Mouse (Mus musculus) bone marrow macrophage, adult 2 months (primary cell): ENCODE results near the gene Gm20532. TPM values are rescaled to one million over a fixed set of nuclear protein-coding genes. Genes with fewer than 3 reads are reported as not detected.

Source experiments
- H3K27ac ChIP-seq: 2 replicates; pipeline ENCODE4 v1.5.1; 2012; ENCODE audit warnings: low read depth, low read length; ENCODE audit not compliant: insufficient read depth
- H3K4me1 ChIP-seq: 2 replicates; pipeline ENCODE4 v1.6.1; 2012; ENCODE audit warnings: low read length; ENCODE audit not compliant: control insufficient read depth, insufficient read depth
- H3K4me3 ChIP-seq: 2 replicates; pipeline ENCODE4 v1.5.1; 2012; ENCODE audit warnings: mild to moderate bottlenecking, low read length, moderate library complexity; ENCODE audit not compliant: insufficient read depth
- CTCF ChIP-seq: IDR thresholded peaks from 2 replicates; pipeline ENCODE4 v1.5.1; 2012; ENCODE audit warnings: low read depth, mild to moderate bottlenecking, low read length, moderate library complexity
- POLR2A ChIP-seq: IDR thresholded peaks from 2 replicates; pipeline ENCODE4 v1.6.1; 2012; ENCODE audit warnings: mild to moderate bottlenecking, low read depth, low read length, borderline replicate concordance
- polyA plus RNA-seq: library from polyadenylated mRNA; stranded (reverse); fragments of >200 nt; gene quantifications from 2 replicates; pipeline ENCODE4 v1.2.4, GENCODE M21; 2012; ENCODE audit not compliant: missing spikeins, insufficient read depth, insufficient read length

Gene Gm20532
- polyA plus RNA-seq, 1 experiment = not detected

DNA sequence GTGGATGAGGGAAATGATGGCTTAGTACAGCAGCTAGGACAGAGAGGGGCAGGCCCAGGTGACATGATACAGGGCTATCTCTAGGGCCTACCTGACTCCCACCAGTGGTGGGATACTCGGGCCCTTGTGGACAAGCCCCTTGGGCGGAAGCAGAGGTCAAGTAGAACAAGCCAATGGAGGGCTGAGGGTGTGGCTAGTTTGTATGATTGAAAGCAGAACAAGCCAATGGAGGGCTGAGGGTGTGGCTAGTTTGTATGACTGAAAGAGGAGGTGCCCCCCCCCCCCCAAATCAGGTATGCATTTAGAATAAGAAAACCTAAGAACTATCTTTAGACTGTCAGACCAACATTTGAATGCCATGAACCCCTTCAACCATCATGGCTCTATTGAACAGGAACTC is 4.2 kb upstream of the Gm20532 start:
- TF ChIP-seq CTCF (no peak), POLR2A (no peak)
- Histone ChIP-seq H3K27ac (no peak overlapping the region), H3K4me3 (no peak overlapping the region), H3K4me1 (peaks cover 16% of the 10 kb centered on the region)

DNA sequence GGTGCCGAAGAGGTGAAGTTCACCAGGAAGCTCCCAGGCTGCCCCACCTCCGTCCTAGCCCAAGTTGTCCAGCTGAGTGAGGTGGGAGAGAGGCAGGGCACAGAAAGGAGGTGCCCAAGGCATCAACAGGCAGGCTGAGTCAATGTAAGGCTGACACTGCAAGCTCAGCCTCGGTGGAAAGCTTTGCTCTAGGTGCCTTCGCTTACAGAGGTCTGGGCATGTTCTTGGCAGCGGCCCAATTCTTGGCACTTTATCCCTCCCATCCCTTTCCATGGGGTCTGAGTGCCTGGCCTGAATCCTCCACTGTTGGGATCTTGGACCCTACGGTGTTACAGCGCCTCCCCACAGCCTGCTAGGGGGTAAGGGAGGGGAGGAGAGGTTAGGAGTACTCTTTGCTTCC is 3.7 kb upstream of the Gm20532 start:
- Histone ChIP-seq H3K27ac (no peak overlapping the region), H3K4me1 (peaks cover 14% of the 10 kb centered on the region), H3K4me3 (no peak overlapping the region)
- TF ChIP-seq POLR2A (no peak), CTCF (no peak)

DNA sequence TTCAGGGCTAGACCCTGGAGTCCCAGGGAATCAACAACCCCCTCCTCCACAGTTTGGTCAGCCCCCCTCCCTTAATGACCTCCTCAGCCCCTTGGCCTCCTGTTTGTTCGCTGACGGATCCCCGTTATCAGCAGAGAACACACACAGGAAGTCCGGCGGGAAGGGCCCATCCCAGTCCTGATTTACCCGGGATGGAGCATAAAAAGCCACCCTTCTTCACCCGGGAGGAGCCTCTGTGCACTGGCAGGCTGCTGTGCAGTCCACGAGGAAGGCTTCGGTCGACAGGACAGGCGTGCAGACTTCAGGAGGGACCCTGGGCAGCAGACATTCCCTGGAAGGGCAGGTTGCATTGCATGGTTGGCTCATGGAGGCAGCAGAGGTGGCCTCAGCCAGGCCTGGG is 2.8 kb upstream of the Gm20532 start:
- no peak overlapping the region for H3K4me3 ChIP-seq
- H3K4me1 ChIP-seq = peaks cover 6% of the 10 kb centered on the region
- H3K27ac ChIP-seq = no peak overlapping the region
- no peak for TF ChIP-seq CTCF
- TF ChIP-seq POLR2A = no peak

DNA sequence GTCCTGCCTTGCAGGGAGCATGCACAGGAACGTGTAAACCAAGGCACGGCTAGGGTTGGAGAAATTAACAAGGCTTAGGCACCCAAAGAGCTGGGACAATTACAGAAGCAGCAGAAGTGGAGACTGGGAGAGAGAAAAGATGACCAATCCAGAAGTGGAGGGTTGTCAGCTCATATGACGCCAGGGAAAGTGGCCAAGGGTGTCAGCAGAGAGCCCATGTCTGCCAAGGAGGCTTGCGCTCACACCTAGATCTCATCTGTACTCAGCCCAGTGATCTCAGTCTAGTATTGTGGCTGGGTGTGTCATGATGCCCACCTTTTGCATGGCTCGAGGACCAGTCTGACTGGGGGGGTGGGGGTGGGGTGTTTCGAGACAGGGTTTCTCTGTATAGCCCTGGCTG is 726 bp upstream of the Gm20532 start:
- no peak for TF ChIP-seq POLR2A
- no peak for TF ChIP-seq CTCF
- Histone ChIP-seq H3K27ac (no peak overlapping the region), H3K4me3 (no peak overlapping the region), H3K4me1 (no peaks in the 10 kb centered on the region)

DNA sequence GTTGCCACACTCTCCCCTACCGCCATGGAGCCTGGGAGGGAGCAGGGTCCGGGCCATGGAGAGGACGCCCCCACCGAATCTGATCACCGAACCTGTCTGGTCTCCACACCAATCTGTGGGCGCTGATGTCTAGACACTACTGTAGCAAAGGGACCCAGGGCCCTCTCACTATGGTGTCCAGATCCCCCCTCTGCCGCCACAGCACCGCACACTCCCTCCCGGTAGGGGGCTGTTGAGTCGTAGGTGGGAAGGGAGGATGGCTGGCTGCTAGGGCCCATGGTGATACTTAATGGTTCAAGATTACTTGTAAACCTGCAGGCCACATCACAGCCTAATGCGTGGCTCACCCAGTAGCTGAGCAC is 586 bp downstream of the Gm20532 start:
- H3K27ac ChIP-seq = no peak overlapping the region
- peak overlapping the region; percentile 65 for H3K4me3 ChIP-seq
- TF ChIP-seq CTCF (no peak), POLR2A (no peak)
- no peaks in the 10 kb centered on the region for H3K4me1 ChIP-seq

DNA sequence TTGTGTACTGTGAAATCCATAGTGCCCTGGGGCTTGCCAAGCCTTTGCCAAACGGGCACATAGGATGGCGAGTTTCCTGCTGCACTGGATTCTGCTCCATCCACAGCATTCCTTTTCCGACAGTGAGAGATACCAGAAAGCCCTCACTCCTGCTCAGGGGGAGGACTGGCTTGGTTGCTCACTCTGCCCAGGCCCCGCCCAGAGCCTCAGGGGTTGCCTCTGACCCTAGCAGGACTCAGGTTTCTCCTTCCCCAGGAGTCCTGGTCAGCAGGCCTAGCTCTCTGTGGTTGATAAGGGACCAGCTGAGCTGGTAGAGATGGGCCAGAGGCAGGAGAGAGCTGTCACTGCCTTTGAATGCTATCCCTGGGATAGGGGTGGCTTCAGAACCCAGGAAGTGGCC is 2.1 kb downstream of the Gm20532 start:
- Histone ChIP-seq H3K4me3 (no peak overlapping the region), H3K27ac (no peak overlapping the region), H3K4me1 (no peaks in the 10 kb centered on the region)
- TF ChIP-seq POLR2A (no peak), CTCF (no peak)

DNA sequence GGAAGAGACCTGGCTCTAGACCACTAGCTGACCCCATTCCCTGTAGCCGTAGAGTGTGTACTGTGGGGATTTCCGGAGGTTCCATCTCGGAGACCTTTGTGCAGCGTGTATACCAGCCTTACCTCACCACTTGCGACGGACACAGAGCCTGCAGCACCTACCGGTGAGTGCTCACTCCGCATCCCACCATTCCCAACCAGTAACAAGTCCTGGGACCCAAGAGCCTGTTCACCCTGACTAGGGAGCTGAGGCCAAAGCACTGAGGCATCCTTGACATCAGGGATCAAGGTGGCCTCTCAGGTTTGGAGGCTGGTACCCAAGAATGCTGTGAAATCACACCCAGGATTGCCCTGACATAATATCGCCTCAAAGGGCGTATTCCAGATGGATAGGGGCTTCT is 2.8 kb downstream of the Gm20532 start:
- H3K4me1 ChIP-seq = no peaks in the 10 kb centered on the region
- no peak overlapping the region for H3K27ac ChIP-seq
- no peak overlapping the region for H3K4me3 ChIP-seq
- TF ChIP-seq CTCF (no peak), POLR2A (no peak)

DNA sequence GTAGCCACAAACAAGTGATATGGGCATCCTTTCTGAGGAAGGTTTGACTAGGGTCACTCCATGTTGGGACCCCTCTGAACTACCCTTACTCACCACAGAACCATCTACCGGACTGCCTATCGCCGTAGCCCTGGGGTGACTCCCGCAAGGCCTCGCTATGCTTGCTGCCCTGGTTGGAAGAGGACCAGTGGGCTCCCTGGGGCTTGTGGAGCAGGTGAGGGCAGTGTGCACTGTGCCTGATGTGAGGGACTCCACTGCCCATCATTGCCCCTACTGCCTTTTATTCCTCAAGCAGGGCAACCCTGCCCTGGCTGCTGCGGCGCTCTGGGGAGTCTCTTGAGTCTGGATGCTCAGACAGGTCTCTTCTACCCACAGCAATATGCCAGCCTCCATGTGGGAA is 3.8 kb downstream of the Gm20532 start:
- TF ChIP-seq CTCF (no peak), POLR2A (no peak)
- Histone ChIP-seq H3K4me1 (no peaks in the 10 kb centered on the region), H3K27ac (no peak overlapping the region), H3K4me3 (no peak overlapping the region)

DNA sequence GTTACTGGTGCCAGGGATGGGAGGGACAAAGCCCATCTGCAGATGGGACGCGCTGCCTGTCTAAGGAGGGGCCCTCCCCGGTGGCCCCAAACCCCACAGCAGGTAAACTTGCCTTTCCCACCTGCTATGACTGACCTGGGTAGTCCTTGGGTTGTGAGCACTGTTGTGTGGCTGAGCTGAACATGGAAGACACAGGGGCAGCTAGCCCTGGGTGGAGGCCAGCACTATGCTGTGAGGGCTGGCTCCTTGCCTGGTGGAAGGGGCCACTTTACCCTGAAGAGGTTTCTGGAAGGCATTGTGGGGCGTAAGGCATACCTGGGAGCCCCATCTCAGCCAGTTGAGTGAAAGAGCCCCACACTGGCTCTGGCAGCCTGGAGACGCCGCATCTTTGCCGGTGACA is 4.5 kb downstream of the Gm20532 start:
- TF ChIP-seq CTCF (no peak), POLR2A (no peak)
- Histone ChIP-seq H3K4me1 (no peaks in the 10 kb centered on the region), H3K27ac (no peak overlapping the region), H3K4me3 (no peak overlapping the region)

DNA sequence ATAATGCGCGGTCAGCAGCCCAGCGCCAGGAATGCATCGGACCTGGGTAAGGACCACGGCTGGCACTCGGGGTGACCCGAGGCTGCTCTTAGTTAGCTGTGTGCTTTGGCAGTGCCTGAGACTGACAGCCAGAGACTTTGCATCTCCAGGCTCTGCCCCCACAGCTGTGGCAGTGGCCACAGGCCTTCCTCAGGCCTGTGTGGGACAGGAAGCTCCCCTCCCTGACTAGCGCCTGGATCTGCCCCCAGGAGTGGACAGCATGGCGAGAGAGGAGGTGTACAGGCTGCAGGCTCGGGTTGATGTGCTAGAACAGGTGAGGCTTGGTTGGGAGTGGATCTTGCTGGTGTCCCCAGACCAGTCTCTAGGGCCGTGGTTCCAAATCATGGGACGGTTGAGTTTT is 5.0 kb downstream of the Gm20532 start:
- TF ChIP-seq POLR2A (no peak), CTCF (no peak)

More for the DNA sequence above, 5.0 kb downstream of the Gm20532 start:
- Histone ChIP-seq H3K4me3 (no peak overlapping the region), H3K4me1 (no peaks in the 10 kb centered on the region), H3K27ac (no peak overlapping the region)
